Mouse (Mus musculus): ENCODE measurements at regions not wholly inside any gene's neighbourhood (a gene's known extent, or its start where the extent isn't known, plus 50 kb on each side); places are given as distances from the start of the nearest gene placed in this dataset.

DNA sequence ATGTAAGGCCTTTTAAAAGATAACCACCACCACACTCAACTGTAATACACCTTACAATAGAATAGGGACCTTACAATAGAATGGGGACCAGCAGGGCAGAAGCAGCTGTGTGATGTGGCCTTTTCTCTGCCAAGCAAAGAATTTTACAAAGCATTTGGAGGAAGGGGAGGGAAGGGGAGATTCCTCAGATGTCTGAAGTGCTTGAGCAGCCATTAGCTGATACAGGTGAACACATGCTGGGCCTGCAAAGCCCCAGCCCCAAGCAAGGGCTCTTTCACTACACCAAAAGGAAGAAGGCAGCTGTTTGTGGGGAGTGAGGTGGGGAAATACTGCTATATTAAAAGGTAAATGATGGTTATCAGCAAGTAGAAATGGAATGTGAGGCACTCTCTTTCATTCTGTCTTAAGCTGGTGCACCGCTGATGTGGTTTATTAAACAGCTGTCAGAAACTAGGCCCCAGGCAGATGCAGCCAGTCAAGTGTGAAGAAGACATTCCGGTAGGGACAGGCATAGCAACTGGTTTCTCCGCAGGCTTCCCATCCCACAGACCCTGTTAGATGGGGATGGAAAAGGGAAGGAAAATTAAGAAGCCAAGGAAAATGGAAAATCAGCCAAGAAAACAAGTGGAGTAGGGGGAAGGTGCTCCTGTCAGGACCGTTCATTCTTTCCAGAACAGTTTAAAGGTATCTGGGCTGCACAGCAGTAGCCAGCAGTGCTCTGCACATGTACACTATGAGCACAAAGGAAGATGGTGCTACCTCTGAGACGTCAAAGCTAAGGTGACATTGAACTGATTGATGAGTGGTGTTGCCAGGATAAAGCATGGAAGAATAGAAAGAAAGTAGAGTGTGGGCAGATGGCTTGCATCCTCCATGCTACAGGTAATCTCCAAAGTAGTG, 508.6 kb upstream of the Plxna2 start:
- Histone ChIP-seq H3K4me3 (replicated peaks; ENCODE audit: control insufficient read depth, low read depth, low read length) (no peak overlapping the region), H3K4me1 (ENCODE audit: control insufficient read depth, insufficient read depth, low read length) (no peaks in the 10 kb centered on the region), H3K27ac (ENCODE audit: control insufficient read depth, insufficient read depth, low read depth, low read length, poor library complexity) (no peak overlapping the region)
- TF ChIP-seq POLR2A (IDR thresholded peaks at IDR 0.05; ENCODE audit: borderline replicate concordance, control insufficient read depth, low read depth, low read length) (no peak), CTCF (IDR thresholded peaks at IDR 0.05; ENCODE audit: control insufficient read depth, insufficient read depth, low read length) (no peak)
- WGBS = 81% methylated on average over 5 of the region's 5 CpGs

DNA sequence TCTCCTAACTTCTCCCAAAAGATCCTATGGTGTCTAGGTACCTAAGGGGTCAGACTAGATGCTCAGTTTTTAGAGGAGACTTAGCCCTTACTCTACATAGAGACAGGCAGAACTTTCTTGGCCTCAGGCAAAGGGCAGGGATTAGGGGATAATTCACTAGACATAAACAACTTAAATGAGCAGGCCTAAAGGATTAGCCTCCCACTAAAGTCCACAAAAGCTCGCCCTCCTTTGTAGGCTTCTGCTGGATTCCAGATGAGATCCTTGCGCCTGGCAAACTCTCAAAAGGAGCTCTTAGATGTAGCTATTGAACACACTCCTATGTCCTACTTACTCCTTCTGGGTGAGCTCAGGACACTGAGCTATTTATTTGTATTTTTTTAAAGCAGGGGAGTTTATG, 509.9 kb upstream of the Plxna2 start:
- TF ChIP-seq CTCF (IDR thresholded peaks at IDR 0.05; ENCODE audit: control insufficient read depth, insufficient read depth, low read length) (no peak), POLR2A (IDR thresholded peaks at IDR 0.05; ENCODE audit: borderline replicate concordance, control insufficient read depth, low read depth, low read length) (no peak)
- no peaks in the 10 kb centered on the region for H3K4me1 ChIP-seq (ENCODE audit: control insufficient read depth, insufficient read depth, low read length)
- WGBS = 75% methylated on average over 2 of the region's 2 CpGs
- H3K4me3 ChIP-seq (replicated peaks; ENCODE audit: control insufficient read depth, low read depth, low read length) = no peak overlapping the region
- H3K27ac ChIP-seq (ENCODE audit: control insufficient read depth, insufficient read depth, low read depth, low read length, poor library complexity) = no peak overlapping the region

DNA sequence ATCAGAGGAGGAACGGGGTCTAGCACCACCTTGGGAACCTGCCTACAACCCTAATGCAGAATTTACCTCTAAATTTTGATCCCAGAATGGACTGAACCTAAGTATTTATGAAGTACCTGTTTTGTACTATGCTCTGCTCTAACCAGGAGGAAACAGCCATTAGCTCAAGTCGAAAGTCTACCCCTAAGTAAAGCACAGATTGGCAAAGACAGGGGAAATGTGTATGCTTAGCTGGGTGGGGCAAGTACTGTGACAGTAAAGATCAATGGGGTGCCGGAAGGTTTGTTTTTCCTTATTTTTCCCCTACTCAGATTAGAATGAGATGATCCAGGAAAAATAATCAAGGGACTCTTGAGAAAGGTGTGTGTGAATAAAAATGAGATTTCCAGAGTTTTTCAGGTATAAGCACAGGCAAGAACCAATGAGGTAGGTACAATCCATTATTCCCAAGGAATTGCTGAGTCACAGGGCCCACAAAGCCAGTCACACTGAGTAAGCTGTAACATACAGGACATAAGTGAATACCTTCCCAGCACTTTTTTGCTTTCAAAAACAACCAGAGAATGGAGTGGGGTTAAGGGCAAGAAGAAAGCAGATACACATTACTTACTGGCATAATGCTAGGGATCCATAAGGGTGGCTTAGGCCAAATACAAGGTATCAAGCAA, 510.6 kb upstream of the Plxna2 start:
- WGBS = 67% methylated on average over 3 of the region's 3 CpGs
- no peak overlapping the region for H3K4me3 ChIP-seq (replicated peaks; ENCODE audit: control insufficient read depth, low read depth, low read length)
- TF ChIP-seq POLR2A (IDR thresholded peaks at IDR 0.05; ENCODE audit: borderline replicate concordance, control insufficient read depth, low read depth, low read length) (no peak), CTCF (IDR thresholded peaks at IDR 0.05; ENCODE audit: control insufficient read depth, insufficient read depth, low read length) (no peak)
- no peaks in the 10 kb centered on the region for H3K4me1 ChIP-seq (ENCODE audit: control insufficient read depth, insufficient read depth, low read length)
- no peak overlapping the region for H3K27ac ChIP-seq (ENCODE audit: control insufficient read depth, insufficient read depth, low read depth, low read length, poor library complexity)

DNA sequence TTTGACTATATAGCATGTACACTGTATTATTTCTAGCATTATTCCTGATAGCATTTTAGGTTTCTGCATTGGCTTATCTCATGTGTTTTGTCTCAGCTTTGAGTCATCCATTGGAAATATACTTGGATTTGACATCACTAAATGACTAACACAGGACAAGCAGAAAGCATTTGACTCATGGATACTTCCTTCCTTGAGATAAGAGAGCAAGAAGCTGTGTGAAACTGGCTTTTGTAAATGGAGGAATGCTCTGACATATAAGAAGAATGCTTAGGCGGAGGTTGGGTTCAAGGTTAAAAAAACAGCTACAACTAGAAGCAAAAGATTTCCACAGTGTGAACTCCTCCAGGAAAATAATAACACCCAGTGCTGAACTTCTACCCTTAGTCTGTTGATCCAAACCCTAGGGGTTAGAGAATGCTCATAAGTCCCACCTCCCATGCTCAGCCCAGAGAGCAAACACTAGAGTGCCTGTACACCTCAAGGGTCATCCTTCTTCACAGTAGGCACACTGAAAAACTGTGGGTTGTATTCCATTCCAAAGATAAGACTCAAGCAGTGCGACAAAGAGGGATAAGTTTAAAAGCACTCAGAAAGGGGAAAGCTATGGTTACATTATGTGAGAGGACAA, 528.0 kb upstream of the Plxna2 start:
- TF ChIP-seq POLR2A (IDR thresholded peaks at IDR 0.05; ENCODE audit: borderline replicate concordance, control insufficient read depth, low read depth, low read length) (no peak), CTCF (IDR thresholded peaks at IDR 0.05; ENCODE audit: control insufficient read depth, insufficient read depth, low read length) (no peak)
- 63% methylated on average over 2 of the region's 2 CpGs for WGBS
- Histone ChIP-seq H3K4me3 (replicated peaks; ENCODE audit: control insufficient read depth, low read depth, low read length) (no peak overlapping the region), H3K27ac (ENCODE audit: control insufficient read depth, insufficient read depth, low read depth, low read length, poor library complexity) (no peak overlapping the region), H3K4me1 (ENCODE audit: control insufficient read depth, insufficient read depth, low read length) (no peaks in the 10 kb centered on the region)

DNA sequence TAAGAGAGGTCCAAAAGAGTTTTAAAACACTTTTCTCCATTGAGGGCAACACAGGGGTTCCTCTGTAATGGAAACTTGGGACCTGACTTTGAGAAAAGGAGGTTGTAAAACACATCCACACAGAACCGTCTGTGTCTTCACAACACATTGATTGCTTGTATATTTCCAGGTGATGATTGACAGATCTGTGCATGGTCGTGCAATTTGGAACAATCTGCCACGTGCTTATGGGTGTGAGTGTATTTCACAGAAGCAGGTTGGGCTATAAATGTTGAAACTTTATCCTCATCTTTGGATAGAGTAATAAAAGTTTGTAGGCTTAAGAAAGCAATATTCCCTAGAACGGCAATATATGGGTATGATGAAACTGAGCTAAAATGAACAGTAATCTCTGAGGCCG, 559.5 kb upstream of the Plxna2 start:
- 78% methylated on average over 5 of the region's 5 CpGs for WGBS
- TF ChIP-seq POLR2A (IDR thresholded peaks at IDR 0.05; ENCODE audit: borderline replicate concordance, control insufficient read depth, low read depth, low read length) (no peak), CTCF (IDR thresholded peaks at IDR 0.05; ENCODE audit: control insufficient read depth, insufficient read depth, low read length) (no peak)
- H3K4me1 ChIP-seq (ENCODE audit: control insufficient read depth, insufficient read depth, low read length) = no peaks in the 10 kb centered on the region
- no peak overlapping the region for H3K4me3 ChIP-seq (replicated peaks; ENCODE audit: control insufficient read depth, low read depth, low read length)
- H3K27ac ChIP-seq (ENCODE audit: control insufficient read depth, insufficient read depth, low read depth, low read length, poor library complexity) = no peak overlapping the region

DNA sequence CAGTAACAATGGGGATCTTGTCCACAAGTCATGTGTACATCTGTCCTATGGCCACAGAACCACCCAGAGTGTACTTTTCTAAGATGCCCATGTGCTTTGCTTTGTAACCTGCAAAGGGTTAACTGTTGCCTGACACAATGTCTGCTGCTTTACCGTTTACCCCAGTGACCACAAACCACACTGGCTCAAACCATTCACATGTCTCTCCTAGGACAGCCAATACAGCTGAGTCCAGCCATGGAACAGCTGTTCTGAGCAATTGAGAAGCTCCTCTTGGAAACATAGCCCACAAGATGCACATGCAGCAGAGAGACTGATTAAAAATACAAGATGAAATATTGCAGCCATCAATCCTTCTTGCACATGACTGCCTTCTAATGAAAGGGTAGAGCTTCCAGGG, 561.5 kb upstream of the Plxna2 start:
- Histone ChIP-seq H3K4me3 (replicated peaks; ENCODE audit: control insufficient read depth, low read depth, low read length) (no peak overlapping the region), H3K27ac (ENCODE audit: control insufficient read depth, insufficient read depth, low read depth, low read length, poor library complexity) (no peak overlapping the region), H3K4me1 (ENCODE audit: control insufficient read depth, insufficient read depth, low read length) (no peaks in the 10 kb centered on the region)
- 0% methylated on average over 1 of the region's 1 CpGs for WGBS
- TF ChIP-seq POLR2A (IDR thresholded peaks at IDR 0.05; ENCODE audit: borderline replicate concordance, control insufficient read depth, low read depth, low read length) = no peak
- no peak for TF ChIP-seq CTCF (IDR thresholded peaks at IDR 0.05; ENCODE audit: control insufficient read depth, insufficient read depth, low read length)

DNA sequence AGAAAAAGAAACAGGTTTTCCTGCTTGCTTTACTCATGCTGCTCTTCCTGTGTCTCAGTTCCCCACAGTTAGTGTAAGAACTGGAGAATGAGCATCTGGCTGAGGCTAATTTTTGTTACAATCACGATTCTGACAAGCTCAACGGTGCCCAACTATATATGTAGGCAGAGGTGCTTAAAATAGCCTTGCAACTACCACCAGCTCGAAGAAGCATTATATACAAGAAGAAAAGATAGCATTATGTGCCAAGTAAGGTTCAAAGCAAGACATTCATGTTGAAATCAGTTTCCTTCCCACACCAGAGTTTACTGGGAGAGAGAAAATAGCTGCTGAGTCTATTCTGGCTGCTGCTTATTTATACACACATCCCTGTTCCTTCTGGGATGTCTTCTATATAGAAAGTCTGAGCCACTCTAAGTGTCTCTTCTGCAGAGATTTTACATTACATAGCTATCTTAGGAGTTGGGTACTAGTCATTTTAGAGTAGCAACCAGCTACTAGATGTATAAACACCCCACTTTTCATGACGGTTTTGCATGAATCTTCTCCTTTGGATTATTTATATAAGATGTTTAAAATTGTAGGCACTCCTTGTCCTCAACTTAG, 568.2 kb upstream of the Plxna2 start:
- H3K4me3 ChIP-seq (replicated peaks; ENCODE audit: control insufficient read depth, low read depth, low read length) = no peak overlapping the region
- no peak overlapping the region for H3K27ac ChIP-seq (ENCODE audit: control insufficient read depth, insufficient read depth, low read depth, low read length, poor library complexity)
- no peaks in the 10 kb centered on the region for H3K4me1 ChIP-seq (ENCODE audit: control insufficient read depth, insufficient read depth, low read length)
- TF ChIP-seq CTCF (IDR thresholded peaks at IDR 0.05; ENCODE audit: control insufficient read depth, insufficient read depth, low read length) (no peak), POLR2A (IDR thresholded peaks at IDR 0.05; ENCODE audit: borderline replicate concordance, control insufficient read depth, low read depth, low read length) (no peak)
- 36% methylated on average over 4 of the region's 4 CpGs for WGBS
